9 mouse cellular contexts compared by ENCODE assay signal in the genomic region with DNA sequence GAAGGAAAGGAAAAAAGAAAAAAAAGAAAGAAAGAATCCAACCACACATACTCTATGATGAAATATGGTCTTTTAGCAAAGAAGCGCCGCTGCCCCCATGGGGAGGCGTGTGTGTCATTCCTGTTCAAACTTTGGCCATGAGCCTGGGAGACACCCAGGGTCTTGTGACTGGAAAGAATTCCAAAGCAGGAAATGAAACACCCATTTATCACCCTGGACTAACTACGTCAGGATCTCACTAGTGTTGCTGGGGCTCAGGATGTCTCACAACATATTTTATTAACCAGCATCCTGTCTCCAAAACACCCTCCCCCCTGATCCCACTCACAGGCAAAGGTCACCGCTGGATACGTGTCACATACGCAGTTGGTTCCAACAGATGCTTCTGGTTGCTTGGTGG. TPM values are rescaled to one million over a fixed set of nuclear protein-coding genes. Genes with fewer than 3 reads are reported as not detected.
DNase-seq lines count a peak whose midpoint lies in the region; ATAC-seq and TF ChIP-seq lines count a peak whose summit lies in the region.
"Had no signal": no experiment of that assay in that cellular context is flagged by ENCODE, and none has a peak within 500 bp of the region (broad histone marks: within the 10 kb centered on the region; RNA-seq: fewer than 3 reads in every experiment).

No protein-coding gene starts in this region.

- 26% methylated on average over 7 of the region's 7 CpGs for WGBS in kidney, postnatal 0 days

- H3K9me3 ChIP-seq in kidney, postnatal 0 days (replicated peaks; ENCODE audit: low read length) = no peaks in the 10 kb centered on the region

- no peak for TF ChIP-seq CTCF in kidney, postnatal 0 days (IDR thresholded peaks at IDR 0.05; ENCODE audit: low read depth)

- no peak; the same call in 1 of the 2 replicates for ATAC-seq in kidney, postnatal 0 days (replicated peaks; ENCODE audit: low FRiP score, low read depth)

- H3K4me1 ChIP-seq in kidney, postnatal 0 days (replicated peaks; ENCODE audit: insufficient read depth, low read length) = peaks cover 22% of the 10 kb centered on the region; the same call in 1 of the 2 replicates

- DNase-seq in gastrocnemius, adult 18-20 months (ENCODE audit: low spot score) = peak; percentile 47
- DNase-seq in gastrocnemius, adult 8-10 months (ENCODE audit: low spot score in 2 of 2) = no peak
- DNase-seq in heart, adult 8-10 months (ENCODE audit: low spot score) = peak; percentile 60
- DNase-seq in kidney, postnatal 0 days (ENCODE audit: low spot score) = peak; percentile 90
- DNase-seq in lung, postnatal 36 days = peak; percentile 82
- DNase-seq in layer of hippocampus, adult 9-10 months (ENCODE audit: low spot score) = no peak
- no peak for DNase-seq in testis, postnatal 10 days (ENCODE audit: low spot score)
- no peak for DNase-seq in cerebellum, adult 11-12 months

- no peak overlapping the region for H3K27ac ChIP-seq in kidney, postnatal 0 days

- no peak overlapping the region for H3K4me3 ChIP-seq in kidney, postnatal 0 days (replicated peaks; ENCODE audit: low read depth, low read length)

- H3K4me2 ChIP-seq in kidney, postnatal 0 days (ENCODE audit: low read length) = no peak overlapping the region

- no peaks in the 10 kb centered on the region for H3K27me3 ChIP-seq in kidney, postnatal 0 days (ENCODE audit: insufficient read depth, low read length)

- no peaks in the 10 kb centered on the region for H3K36me3 ChIP-seq in kidney, postnatal 0 days (ENCODE audit: insufficient read depth, low read length)

- no peak overlapping the region for H3K9ac ChIP-seq in kidney, postnatal 0 days (ENCODE audit: low read depth, low read length)

RNA-seq across cellular contexts. Expression of a gene that starts 21.3 kb away (rescaled TPM):
- total RNA-seq in gastrocnemius, adult 18-20 months (2021) = under 1 TPM; 0.25 to 0.66 TPM
- under 1 TPM; 0.34 to 0.58 (median 0.42) TPM for total RNA-seq in gastrocnemius, adult 8-10 months (2022)
- total RNA-seq in heart, adult 8-10 months (2022) = 1 to 10 TPM; 2.3 to 3.5 (median 2.5) TPM
- polyA plus RNA-seq in kidney, postnatal 0 days (2015; fragmentation: Nextera tagmentation; extraction: Ambion mirVana) = 1.7 and 1.9 TPM in 2 replicates

RNA-seq across cellular contexts. Expression of a gene that starts 31.8 kb away (rescaled TPM):
- 10 to 100 TPM; 56.6 to 57.8 TPM for total RNA-seq in gastrocnemius, adult 18-20 months (2021)
- total RNA-seq in gastrocnemius, adult 8-10 months (2022) = 10 to 100 TPM; 50.1 to 55.4 (median 51.9) TPM
- total RNA-seq in heart, adult 8-10 months (2022) = 100 to 1,000 TPM; 186 to 266 (median 222) TPM
- 150 and 159 TPM in 2 replicates for polyA plus RNA-seq in kidney, postnatal 0 days (2015; fragmentation: Nextera tagmentation; extraction: Ambion mirVana)

RNA-seq across cellular contexts. Expression of a gene that starts 32.5 kb away (rescaled TPM):
- not detected for total RNA-seq in gastrocnemius, adult 18-20 months (2021)
- total RNA-seq in gastrocnemius, adult 8-10 months (2022) = not detected
- total RNA-seq in heart, adult 8-10 months (2022) = under 1 TPM in 3 of 4 experiments, not detected in 1; 0.08 to 0.23 (median 0.22) TPM
- polyA plus RNA-seq in kidney, postnatal 0 days (2015; fragmentation: Nextera tagmentation; extraction: Ambion mirVana) = 0.06 and 0.16 TPM in 2 replicates
- polyA plus RNA-seq: large intestine, adult 2 months had no signal

RNA-seq across cellular contexts. Expression of a gene that starts 32.5 kb away (rescaled TPM):
- under 1 TPM; 0.50 to 0.90 TPM for total RNA-seq in gastrocnemius, adult 18-20 months (2021)
- total RNA-seq in gastrocnemius, adult 8-10 months (2022) = 1 to 10 TPM in 1 of 4 experiments, under 1 TPM in 3; 0.27 to 1.0 (median 0.48) TPM
- 10 to 100 TPM in 2 of 4 experiments, 1 to 10 TPM in 2; 8.1 to 15.4 (median 11.5) TPM for total RNA-seq in heart, adult 8-10 months (2022)
- polyA plus RNA-seq in kidney, postnatal 0 days (2015; fragmentation: Nextera tagmentation; extraction: Ambion mirVana) = 10.7 and 12.1 TPM in 2 replicates

RNA-seq across cellular contexts. Expression of a gene that starts 50.9 kb away (rescaled TPM):
- total RNA-seq in gastrocnemius, adult 18-20 months (2021) = not detected
- not detected for total RNA-seq in gastrocnemius, adult 8-10 months (2022)
- total RNA-seq in heart, adult 8-10 months (2022) = 1 to 10 TPM; 1.2 to 2.9 (median 1.9) TPM
- polyA plus RNA-seq in kidney, postnatal 0 days (2015; fragmentation: Nextera tagmentation; extraction: Ambion mirVana) = 0.09 TPM in 1 of 2 replicates, not detected in the other
- polyA plus RNA-seq: large intestine, adult 2 months had no signal

Comparison
In these comparisons a context has a peak if more than half of its experiments do, and no peak if none do; other contexts are left out.
1. DNase-seq: peak in gastrocnemius, adult 18-20 months (single experiment), heart, adult 8-10 months (single experiment), kidney, postnatal 0 days (single experiment) and lung, postnatal 36 days (single experiment); none in gastrocnemius, adult 8-10 months (0 of 2), layer of hippocampus, adult 9-10 months (single experiment), testis, postnatal 10 days (single experiment) and cerebellum, adult 11-12 months (single experiment).